Mouse (Mus musculus): Measurements from ENCODE around the gene Rap1a.

DNA sequence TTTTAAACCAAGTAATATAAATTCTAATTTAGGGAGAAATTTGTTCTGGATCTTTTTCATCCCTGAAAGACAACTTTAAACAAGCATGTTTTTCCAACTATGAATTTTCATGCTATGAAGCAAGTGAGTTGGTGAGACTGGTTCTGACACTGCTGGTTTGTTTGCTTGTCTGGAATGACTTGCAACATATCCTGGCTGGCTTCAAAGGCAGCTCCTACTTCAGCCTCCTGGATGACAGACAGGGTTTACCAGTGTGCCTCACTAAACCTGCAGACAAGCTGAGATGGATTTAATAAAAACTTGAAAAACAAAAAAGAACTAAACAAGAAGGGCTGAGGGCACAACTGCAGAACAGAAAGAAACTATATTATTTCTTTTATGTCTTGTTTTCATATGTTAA is 43.0 kb downstream of the Rap1a start:
- no peak for TF ChIP-seq CTCF (IDR thresholded peaks at IDR 0.05)
- TF ChIP-seq EP300 (IDR thresholded peaks at IDR 0.05) = no peak
